Comparison of ENCODE assay signal across 15 mouse cellular contexts in genomic region chr7:16557783-16558538, GRCm38 (mm10). TPM values are rescaled to one million over a fixed set of nuclear protein-coding genes. Genes with fewer than 3 reads are reported as not detected.
DNase-seq lines count a peak whose midpoint lies in the region; ATAC-seq and TF ChIP-seq lines count a peak whose summit lies in the region.
"Had no signal": no experiment of that assay in that cellular context is flagged by ENCODE, and none has a peak within 500 bp of the region (broad histone marks: within the 10 kb centered on the region; RNA-seq: fewer than 3 reads in every experiment).

No protein-coding gene starts in this region.

- TF ChIP-seq POLR2A in thymus, adult 2 months (IDR thresholded peaks at IDR 0.05; ENCODE audit: control insufficient read depth, extremely low read depth, insufficient read depth, low read length, poor library complexity), result no peak

- no peak overlapping the region for H3K9ac ChIP-seq in hindbrain, embryonic 15.5 days
- no peak overlapping the region for H3K9ac ChIP-seq in hindbrain, embryonic 11.5 days (ENCODE audit: low read depth, low read length)
- no peak overlapping the region for H3K9ac ChIP-seq in embryonic facial prominence, embryonic 12.5 days
- no peak overlapping the region for H3K9ac ChIP-seq in neural tube, embryonic 14.5 days (replicated peaks; ENCODE audit: low read depth, low read length)
- H3K9ac ChIP-seq: intestine, embryonic 15.5 days had no signal

- DNase-seq in hindbrain, embryonic 11.5 days (ENCODE audit: low spot score), result no peak
- DNase-seq in thymus, adult 2 months, result peak; percentile 3
- DNase-seq in thymus, postnatal 10 days (ENCODE audit: low spot score in 2 of 2), result no peak
- DNase-seq in urinary bladder, adult 2 months (ENCODE audit: low spot score), result no peak
- DNase-seq: adrenal gland, postnatal 25 days; gastrocnemius, postnatal 25 days; layer of hippocampus, postnatal 36 days; lung, adult 18-20 months; right cerebral cortex, adult 18-20 months had no signal

- H3K36me3 ChIP-seq in hindbrain, embryonic 15.5 days, result peaks cover 26% of the 10 kb centered on the region
- peaks cover 14% of the 10 kb centered on the region; the same call in 1 of the 2 replicates for H3K36me3 ChIP-seq in hindbrain, embryonic 11.5 days (ENCODE audit: control insufficient read depth, insufficient read depth, low read length)
- H3K36me3 ChIP-seq in thymus, adult 2 months (ENCODE audit: control insufficient read depth, insufficient read depth, low read length), result peaks cover 17% of the 10 kb centered on the region; the same call in 1 of the 2 replicates
- peaks cover 35% of the 10 kb centered on the region for H3K36me3 ChIP-seq in embryonic facial prominence, embryonic 12.5 days
- peaks cover 15% of the 10 kb centered on the region; the same call in 1 of the 2 replicates for H3K36me3 ChIP-seq in neural tube, embryonic 14.5 days (ENCODE audit: control insufficient read depth, insufficient read depth, low read length)

- H3K4me1 ChIP-seq in hindbrain, embryonic 15.5 days (replicated peaks), result peaks cover 32% of the 10 kb centered on the region
- H3K4me1 ChIP-seq in hindbrain, embryonic 11.5 days (replicated peaks; ENCODE audit: control insufficient read depth, insufficient read depth, low read length), result no peaks in the 10 kb centered on the region
- peaks cover 5% of the 10 kb centered on the region; the same call in 1 of the 2 replicates for H3K4me1 ChIP-seq in thymus, adult 2 months (replicated peaks; ENCODE audit: control insufficient read depth, insufficient read depth, low read length)
- peaks cover 34% of the 10 kb centered on the region for H3K4me1 ChIP-seq in embryonic facial prominence, embryonic 12.5 days
- peaks cover 21% of the 10 kb centered on the region for H3K4me1 ChIP-seq in neural tube, embryonic 14.5 days (ENCODE audit: control insufficient read depth, insufficient read depth, low read length)

- no peaks in the 10 kb centered on the region for H3K27me3 ChIP-seq in hindbrain, embryonic 15.5 days
- no peaks in the 10 kb centered on the region for H3K27me3 ChIP-seq in hindbrain, embryonic 11.5 days (ENCODE audit: control insufficient read depth, insufficient read depth, low read length)
- no peaks in the 10 kb centered on the region for H3K27me3 ChIP-seq in thymus, adult 2 months (ENCODE audit: control insufficient read depth, insufficient read depth, low read length)
- no peaks in the 10 kb centered on the region for H3K27me3 ChIP-seq in embryonic facial prominence, embryonic 12.5 days
- no peaks in the 10 kb centered on the region for H3K27me3 ChIP-seq in neural tube, embryonic 14.5 days (ENCODE audit: control insufficient read depth, insufficient read depth, low read length)
- H3K27me3 ChIP-seq: intestine, embryonic 15.5 days had no signal

- ATAC-seq in hindbrain, embryonic 15.5 days (ENCODE audit: low FRiP score, low read depth), result peak; percentile 33; the same call in 1 of the 2 replicates
- ATAC-seq in hindbrain, embryonic 11.5 days (ENCODE audit: low FRiP score), result no peak
- 0 out of 2 replicates have a peak, but pooled peaks have one; percentile 52 for ATAC-seq in embryonic facial prominence, embryonic 12.5 days (ENCODE audit: insufficient number of reproducible peaks, insufficient read depth, low FRiP score, low TSS enrichment)
- peak; percentile 58 for ATAC-seq in neural tube, embryonic 14.5 days (ENCODE audit: low read depth)
- ATAC-seq in megakaryocyte-erythroid progenitor cell, adult 5-6 weeks (replicated peaks; ENCODE audit: low FRiP score, low TSS enrichment, poor library complexity, severe bottlenecking), result no peak
- ATAC-seq: intestine, embryonic 15.5 days had no signal

- H3K27ac ChIP-seq in hindbrain, embryonic 15.5 days (replicated peaks), result peak overlapping the region; percentile 56
- H3K27ac ChIP-seq in hindbrain, embryonic 11.5 days (ENCODE audit: low read depth, low read length), result no peak overlapping the region
- H3K27ac ChIP-seq in thymus, adult 2 months (ENCODE audit: control insufficient read depth, insufficient read depth, low read length), result no peak overlapping the region
- peak overlapping the region; percentile 38 for H3K27ac ChIP-seq in embryonic facial prominence, embryonic 12.5 days
- H3K27ac ChIP-seq in neural tube, embryonic 14.5 days (ENCODE audit: low read depth, low read length), result peak overlapping the region; percentile 46
- H3K27ac ChIP-seq: intestine, embryonic 15.5 days; kidney, postnatal 0 days had no signal

- TF ChIP-seq CTCF in thymus, adult 2 months (IDR thresholded peaks at IDR 0.05; ENCODE audit: borderline replicate concordance, control insufficient read depth, extremely low read depth, insufficient read depth, low read length, poor library complexity), result no peak

- WGBS in hindbrain, embryonic 15.5 days, result 50% methylated on average over 9 of the region's 9 CpGs
- 75% methylated on average over 9 of the region's 9 CpGs for WGBS in hindbrain, embryonic 11.5 days
- 73% methylated on average over 9 of the region's 9 CpGs for WGBS in thymus, adult 2 months
- 40% methylated on average over 9 of the region's 9 CpGs for WGBS in embryonic facial prominence, embryonic 12.5 days
- 37% methylated on average over 9 of the region's 9 CpGs for WGBS in neural tube, embryonic 14.5 days

- H3K4me3 ChIP-seq in hindbrain, embryonic 15.5 days, result no peak overlapping the region
- no peak overlapping the region for H3K4me3 ChIP-seq in hindbrain, embryonic 11.5 days (ENCODE audit: low read depth, low read length)
- no peak overlapping the region for H3K4me3 ChIP-seq in thymus, adult 2 months (ENCODE audit: control insufficient read depth, insufficient read depth, low read length)
- no peak overlapping the region for H3K4me3 ChIP-seq in embryonic facial prominence, embryonic 12.5 days
- H3K4me3 ChIP-seq in neural tube, embryonic 14.5 days (ENCODE audit: low read depth, low read length), result no peak overlapping the region
- H3K4me3 ChIP-seq: intestine, embryonic 15.5 days had no signal

- 0 out of 2 replicates have a peak overlapping the region, but pooled peaks have one; percentile 2 for H3K4me2 ChIP-seq in hindbrain, embryonic 15.5 days
- no peak overlapping the region for H3K4me2 ChIP-seq in hindbrain, embryonic 11.5 days (replicated peaks; ENCODE audit: low read depth, low read length)
- no peak overlapping the region for H3K4me2 ChIP-seq in embryonic facial prominence, embryonic 12.5 days (replicated peaks)
- H3K4me2 ChIP-seq in neural tube, embryonic 14.5 days (ENCODE audit: low read depth, low read length), result no peak overlapping the region
- H3K4me2 ChIP-seq: intestine, embryonic 15.5 days had no signal

- H3K9me3 ChIP-seq in hindbrain, embryonic 15.5 days, result no peaks in the 10 kb centered on the region
- no peaks in the 10 kb centered on the region for H3K9me3 ChIP-seq in hindbrain, embryonic 11.5 days (ENCODE audit: control insufficient read depth, low read length)
- H3K9me3 ChIP-seq in embryonic facial prominence, embryonic 12.5 days, result no peaks in the 10 kb centered on the region
- H3K9me3 ChIP-seq in neural tube, embryonic 14.5 days (ENCODE audit: control insufficient read depth, low read length), result no peaks in the 10 kb centered on the region
- H3K9me3 ChIP-seq: intestine, embryonic 15.5 days had no signal

RNA-seq across cellular contexts. Expression of gene Arhgap35, which starts 56.8 kb away (rescaled TPM):
- 33.0 and 33.8 TPM in 2 replicates for polyA plus RNA-seq in hindbrain, embryonic 15.5 days (2015; fragmentation: Nextera tagmentation; extraction: Ambion mirVana)
- polyA plus RNA-seq in hindbrain, embryonic 11.5 days (2014; fragmentation: Nextera tagmentation; extraction: Ambion mirVana), result 31.8 and 37.6 TPM in 2 replicates
- polyA plus RNA-seq in thymus, adult 2 months (2012; rRNA removed), result 13.4 and 14.4 TPM in 2 replicates
- polyA plus RNA-seq in embryonic facial prominence, embryonic 12.5 days (2016; fragmentation: Nextera tagmentation; extraction: Ambion mirVana), result 32.2 and 32.6 TPM in 2 replicates
- polyA plus RNA-seq in neural tube, embryonic 14.5 days (2014; fragmentation: Nextera tagmentation; extraction: Ambion mirVana), result 35.2 and 37.4 TPM in 2 replicates
- 17.8 and 24.8 TPM in 2 replicates for polyA plus RNA-seq in urinary bladder, adult 2 months (2012; rRNA removed)
- 11.1 and 14.3 TPM in 2 replicates for total RNA-seq in megakaryocyte-erythroid progenitor cell, adult 5-6 weeks (2014; fragmentation: Nextera tagmentation)
- total RNA-seq in megakaryocyte-erythroid progenitor cell, adult 5-6 weeks (2017), result 8.0 and 8.6 TPM in 2 replicates

Comparison
In these comparisons a context has a peak if more than half of its experiments do, and no peak if none do; other contexts are left out.
1. ATAC-seq: peak in hindbrain, embryonic 15.5 days (single experiment), embryonic facial prominence, embryonic 12.5 days (single experiment) and neural tube, embryonic 14.5 days (single experiment); none in hindbrain, embryonic 11.5 days (single experiment) and megakaryocyte-erythroid progenitor cell, adult 5-6 weeks (single experiment).
2. H3K27ac ChIP-seq: peak in hindbrain, embryonic 15.5 days (single experiment), embryonic facial prominence, embryonic 12.5 days (single experiment) and neural tube, embryonic 14.5 days (single experiment); none in hindbrain, embryonic 11.5 days (single experiment) and thymus, adult 2 months (single experiment).